Mouse (Mus musculus): ENCODE results near the gene Sulf2. TPM values are rescaled to one million over a fixed set of nuclear protein-coding genes. Genes with fewer than 3 reads are reported as not detected.

Sulf2 gene
- total and polyA plus RNA-seq, 3 experiments = not detected

- H3K4me3 ChIP-seq (ENCODE audit: control insufficient read depth in 1 of 2, insufficient read depth in 1 of 2, low read depth in 2 of 2, low read length in 2 of 2) = no peak overlapping the region
- no peak for DNase-seq (ENCODE audit: low read depth, low spot score)
- H3K9me3 ChIP-seq (replicated peaks; ENCODE audit: insufficient read depth, low read length) = no peaks in the 10 kb centered on the region
Observed at GRCm38 (mm10) chr2:166197064-166197463, 41.6 kb upstream of the Sulf2 start.

GRCm38 (mm10) chr2:166196080-166196786 lies 40.8 kb upstream of the Sulf2 start:
- Histone ChIP-seq H3K36me3 (ENCODE audit: control insufficient read depth in 1 of 2, insufficient read depth in 2 of 2, low read length in 2 of 2) (no peaks in the 10 kb centered on the region), H3K27me3 (ENCODE audit: control insufficient read depth in 1 of 2, insufficient read depth in 2 of 2, low read length in 2 of 2) (no peaks in the 10 kb centered on the region), H3K79me2 (ENCODE audit: control insufficient read depth, insufficient read depth, low read length, poor library complexity) (no peaks in the 10 kb centered on the region), H3K4me1 (ENCODE audit: control insufficient read depth in 1 of 2, insufficient read depth in 2 of 2, low read length in 2 of 2) (no peaks in the 10 kb centered on the region), H3K4me3 (ENCODE audit: control insufficient read depth in 1 of 2, insufficient read depth in 1 of 2, low read depth in 2 of 2, low read length in 2 of 2) (no peak overlapping the region), H3K9me3 (replicated peaks; ENCODE audit: insufficient read depth, low read length) (no peaks in the 10 kb centered on the region), H3K27ac (ENCODE audit: control insufficient read depth, low read depth, low read length) (no peak overlapping the region), H3K9ac (ENCODE audit: control insufficient read depth, low read depth, low read length, poor library complexity, severe bottlenecking) (no peak overlapping the region)
- TF ChIP-seq RAD21 (IDR thresholded peaks at IDR 0.05; ENCODE audit: low read depth, low read length) (no peak), ZNF384 (IDR thresholded peaks at IDR 0.05; ENCODE audit: low read depth, low read length) (no peak), POLR2AphosphoS5 (IDR thresholded peaks at IDR 0.05; ENCODE audit: borderline replicate concordance, low read depth, low read length) (no peak), CHD1 (IDR thresholded peaks at IDR 0.05; ENCODE audit: low read depth, low read length) (no peak), GABPA (IDR thresholded peaks at IDR 0.05; ENCODE audit: low read depth, low read length) (no peak), POLR2AphosphoS2 (IDR thresholded peaks at IDR 0.05; ENCODE audit: low read length) (no peak), KAT2A (conservative IDR thresholded peaks at IDR 0.05; ENCODE audit: low read depth, low read length) (no peak), MYB (IDR thresholded peaks at IDR 0.05; ENCODE audit: low read depth, low read length) (no peak), NELFE (IDR thresholded peaks at IDR 0.05; ENCODE audit: low read depth, low read length) (no peak), HCFC1 (IDR thresholded peaks at IDR 0.05; ENCODE audit: low read depth, low read length) (no peak), GATA1 (IDR thresholded peaks at IDR 0.05; ENCODE audit: low read depth, low read length) (no peak), TAL1 (IDR thresholded peaks at IDR 0.05; ENCODE audit: low read length) (no peak), JUND (IDR thresholded peaks at IDR 0.05; ENCODE audit: low read depth, low read length) (no peak)
- no peak for DNase-seq (ENCODE audit: low read depth, low spot score)

More at GRCm38 (mm10) chr2:166197064-166197463, 41.6 kb upstream of the Sulf2 start:
- no peak overlapping the region for H3K27ac ChIP-seq (ENCODE audit: control insufficient read depth, low read depth, low read length)
- H3K36me3 ChIP-seq (ENCODE audit: control insufficient read depth in 1 of 2, insufficient read depth in 2 of 2, low read length in 2 of 2) = no peaks in the 10 kb centered on the region
- no peaks in the 10 kb centered on the region for H3K4me1 ChIP-seq (ENCODE audit: control insufficient read depth in 1 of 2, insufficient read depth in 2 of 2, low read length in 2 of 2)
- no peak overlapping the region for H3K9ac ChIP-seq (ENCODE audit: control insufficient read depth, low read depth, low read length, poor library complexity, severe bottlenecking)
- no peaks in the 10 kb centered on the region for H3K79me2 ChIP-seq (ENCODE audit: control insufficient read depth, insufficient read depth, low read length, poor library complexity)
- no peaks in the 10 kb centered on the region for H3K27me3 ChIP-seq (ENCODE audit: control insufficient read depth in 1 of 2, insufficient read depth in 2 of 2, low read length in 2 of 2)
- TF ChIP-seq MYC (IDR thresholded peaks at IDR 0.05; ENCODE audit: low read depth, low read length) (no peak), TCF12 (IDR thresholded peaks at IDR 0.05; ENCODE audit: low read depth, low read length) (no peak), ZC3H11A (IDR thresholded peaks at IDR 0.05; ENCODE audit: low read depth, low read length) (no peak), CHD2 (IDR thresholded peaks at IDR 0.05; ENCODE audit: low read length) (no peak), RCOR1 (IDR thresholded peaks at IDR 0.05; ENCODE audit: low read depth, low read length) (no peak), RAD21 (IDR thresholded peaks at IDR 0.05; ENCODE audit: low read depth, low read length) (no peak), POLR2A (IDR thresholded peaks at IDR 0.05; ENCODE audit: control insufficient read depth in 1 of 2, insufficient read depth in 1 of 2, low read depth in 1 of 2, low read length in 2 of 2, poor library complexity in 1 of 2) (no peak), MAX (IDR thresholded peaks at IDR 0.05; ENCODE audit: low read length) (no peak), TBP (IDR thresholded peaks at IDR 0.05; ENCODE audit: low read depth, low read length) (no peak), MAZ (IDR thresholded peaks at IDR 0.05; ENCODE audit: low read depth, low read length) (no peak), HCFC1 (IDR thresholded peaks at IDR 0.05; ENCODE audit: low read depth, low read length) (no peak), NRF1 (IDR thresholded peaks at IDR 0.05; ENCODE audit: insufficient read depth, low read depth, low read length, poor library complexity, severe bottlenecking) (no peak), JUND (IDR thresholded peaks at IDR 0.05; ENCODE audit: low read depth, low read length) (no peak), BHLHE40 (IDR thresholded peaks at IDR 0.05; ENCODE audit: borderline replicate concordance, low read depth, low read length) (no peak), TAL1 (IDR thresholded peaks at IDR 0.05; ENCODE audit: low read length) (no peak)
